Mouse (Mus musculus): ENCODE data around the gene Lysmd1.
"Not testable (repeated sequence)": the region's sequence is repeated elsewhere in the genome, so short reads cannot be mapped to it uniquely, and the experiment has no call there.

DNA sequence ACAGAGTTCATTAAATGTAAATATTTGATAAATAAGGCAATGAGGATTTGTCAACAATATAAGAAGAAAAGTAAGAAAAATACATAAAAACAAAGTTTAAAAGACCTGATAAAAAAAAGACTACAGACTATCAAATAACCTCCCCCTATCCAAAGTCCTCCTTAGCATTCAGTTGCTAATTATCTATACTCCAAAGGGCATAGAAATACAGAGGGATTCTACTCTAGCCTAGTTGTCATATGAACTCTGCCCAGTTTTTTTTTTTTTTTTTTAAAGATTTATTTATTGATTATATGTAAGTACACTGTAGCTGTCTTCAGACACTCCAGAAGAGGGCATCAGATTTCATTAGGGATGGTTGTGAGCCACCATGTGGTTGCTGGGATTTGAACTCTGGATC lies 26.6 kb upstream of the Lysmd1 start:
- not testable (repeated sequence) for TF ChIP-seq CTCF, POLR2A (IDR thresholded peaks at IDR 0.05; ENCODE audit: insufficient read depth, low read depth, low read length)
